Mouse (Mus musculus) T-helper 17 cell (primary cell): ENCODE measurements around the gene Frmd4b.

Source experiments
- in situ Hi-C, 2 experiments: fragments of 300-600 bp; cut with MboI, MseI; formaldehyde crosslinking; loops; 1 replicate in 1 of 2; 2 replicates in 1 of 2; pipeline ENCODE4 v1.15.1; 2025; ENCODE audit warnings: high pct_unique_total_duplicates in 2 of 2

The Frmd4b gene

DNA sequence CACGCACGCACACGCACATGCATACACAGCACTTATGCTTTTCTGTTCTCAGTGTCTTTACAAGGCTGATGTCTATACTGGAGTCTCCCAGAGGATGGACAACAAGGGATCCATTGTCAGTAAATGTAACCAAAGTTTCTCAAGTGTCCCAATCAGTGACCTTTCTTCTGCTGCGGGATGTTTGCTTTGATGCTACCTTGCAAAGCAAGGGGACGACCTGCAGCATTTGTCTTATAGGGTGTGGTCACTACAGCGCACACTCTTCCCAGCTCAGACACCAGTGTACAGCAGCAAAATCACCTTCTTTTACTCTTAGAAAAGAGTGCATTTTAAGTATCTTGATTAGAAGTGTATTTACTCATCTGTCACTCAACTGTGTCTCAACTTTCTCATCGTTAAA lies 35.4 kb downstream of the Frmd4b start:
- in situ Hi-C loops, result loop anchor here in 1 of 2 experiments (10.0 kb wide), 1 partner anchor 1233 kb away; no protein-coding TSS in a partner anchor

- in situ Hi-C loops, result loop anchor here in 1 of 2 experiments (10.0 kb wide), 1 partner anchor 1234 kb away; no protein-coding TSS in a partner anchor
Observed at GRCm38 (mm10) chr6:97580479-97581030, 36.8 kb downstream of the Frmd4b start.

DNA sequence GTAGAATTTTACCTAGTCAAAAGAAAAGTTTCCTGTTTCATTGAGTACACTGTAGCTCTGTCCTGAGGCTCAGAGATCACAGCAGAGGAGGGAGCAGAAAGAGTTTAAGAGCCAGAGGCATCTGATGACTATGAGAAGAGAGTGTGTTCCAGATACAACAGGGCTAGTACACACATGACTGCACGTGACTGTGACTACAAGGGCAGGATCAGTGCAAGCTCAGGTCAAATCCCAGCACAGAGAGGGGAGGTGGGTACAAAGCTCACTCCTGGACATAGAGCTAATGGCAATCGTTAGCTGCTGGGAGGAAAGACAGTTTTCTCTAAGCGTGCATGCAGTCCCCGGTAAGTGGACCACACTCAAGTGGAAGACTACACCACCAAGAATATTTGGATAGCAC lies 37.6 kb downstream of the Frmd4b start:
- in situ Hi-C loops, result loop anchor here in 1 of 2 experiments (10.0 kb wide), 1 partner anchor 1235 kb away; no protein-coding TSS in a partner anchor

- in situ Hi-C loops, result no loop called here
Observed at GRCm38 (mm10) chr6:97578210-97578609, 39.1 kb downstream of the Frmd4b start.

DNA sequence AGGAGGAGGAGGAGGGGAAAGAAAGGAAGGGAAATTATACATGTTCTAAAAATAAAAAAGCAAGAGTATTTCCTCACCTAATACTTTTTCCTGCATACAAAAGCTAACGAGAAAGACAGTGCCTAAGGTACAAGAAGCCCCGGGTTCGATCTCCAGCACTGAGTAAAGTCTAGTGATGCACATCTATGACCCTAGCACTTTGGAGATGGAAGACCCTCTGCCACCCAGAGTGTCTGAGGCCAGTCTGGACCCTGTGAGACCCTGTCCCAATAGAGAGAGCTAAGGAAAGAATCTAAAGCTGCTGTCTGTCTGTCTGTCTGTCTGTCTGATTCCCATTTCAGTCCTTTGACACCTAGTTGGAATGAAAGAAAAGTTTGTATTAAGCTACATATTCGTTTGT lies 40.0 kb downstream of the Frmd4b start:
- in situ Hi-C loops, result no loop called here

GRCm38 (mm10) chr6:97576565-97577346 lies 40.6 kb downstream of the Frmd4b start:
- in situ Hi-C loops, result no loop called here

GRCm38 (mm10) chr6:97576096-97576495 lies 41.2 kb downstream of the Frmd4b start:
- in situ Hi-C loops, result no loop called here

GRCm38 (mm10) chr6:97574973-97575372 lies 42.4 kb downstream of the Frmd4b start:
- in situ Hi-C loops, result no loop called here

- in situ Hi-C loops, result no loop called here
Observed at GRCm38 (mm10) chr6:97572226-97572625, 45.1 kb downstream of the Frmd4b start.

GRCm38 (mm10) chr6:97568538-97568937 lies 48.8 kb downstream of the Frmd4b start:
- in situ Hi-C loops, result no loop called here

GRCm38 (mm10) chr6:97566746-97567145 lies 50.6 kb downstream of the Frmd4b start:
- in situ Hi-C loops, result no loop called here

DNA sequence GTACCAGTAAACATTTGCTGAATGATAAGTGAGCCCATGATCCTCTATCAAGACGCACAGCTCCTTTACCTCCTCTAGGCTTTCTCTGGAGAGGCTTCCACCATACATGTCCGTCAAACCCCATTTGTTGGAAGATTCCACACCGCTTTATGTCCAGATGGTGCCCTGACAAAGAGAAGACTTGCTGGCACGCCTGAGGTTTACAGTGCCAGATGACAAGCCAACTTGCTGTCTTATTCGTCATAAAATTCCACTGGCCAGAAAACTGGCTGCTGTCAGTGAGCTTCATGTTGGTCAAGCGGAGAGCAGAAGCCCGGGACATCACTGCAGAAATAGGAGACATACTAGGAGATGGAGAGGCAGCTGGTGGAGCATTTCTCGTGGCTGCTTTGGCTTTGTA lies 60.2 kb downstream of the Frmd4b start:
- in situ Hi-C loops, result no loop called here

DNA sequence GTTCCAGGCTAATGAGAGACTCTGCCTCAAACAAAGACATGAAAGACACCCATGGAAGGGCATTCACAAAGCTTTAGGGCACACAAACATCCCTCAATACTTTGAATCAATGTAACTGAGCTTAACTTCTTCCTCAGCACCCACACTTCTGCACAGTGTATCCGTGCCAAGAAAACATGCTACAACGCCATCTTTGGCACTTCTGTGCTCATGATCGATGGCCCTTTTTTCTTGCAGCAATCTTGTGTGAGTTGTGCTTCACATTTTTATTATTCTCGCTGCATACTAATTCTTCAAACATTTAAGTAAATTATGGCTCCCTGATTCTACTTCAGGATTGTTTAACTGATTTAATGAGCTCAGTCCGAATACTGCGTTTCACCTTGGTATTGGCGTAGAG lies 61.7 kb downstream of the Frmd4b start:
- in situ Hi-C loops, result no loop called here

GRCm38 (mm10) chr6:97553431-97553830 lies 63.9 kb downstream of the Frmd4b start:
- in situ Hi-C loops, result no loop called here

- in situ Hi-C loops, result no loop called here
Observed at GRCm38 (mm10) chr6:97552573-97552972, 64.8 kb downstream of the Frmd4b start.

DNA sequence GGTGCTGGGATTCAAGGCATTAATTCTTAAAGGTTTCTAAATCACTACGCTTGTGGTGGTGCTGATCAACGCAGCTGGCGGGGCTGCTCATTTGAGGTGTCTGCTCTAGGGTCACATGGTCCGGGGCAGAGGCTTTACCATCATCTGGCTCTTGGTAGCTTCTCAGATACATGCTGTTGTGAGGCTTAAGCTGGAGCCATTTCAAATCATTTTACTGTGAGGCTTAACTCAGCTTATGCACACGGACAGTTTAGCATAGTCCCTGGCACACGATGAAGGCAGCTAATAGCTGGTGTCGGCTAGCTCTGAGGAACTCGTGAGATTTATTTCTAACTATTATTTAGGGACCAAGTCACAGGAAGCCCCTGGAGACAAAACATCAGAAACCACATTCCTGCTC lies 65.5 kb downstream of the Frmd4b start:
- in situ Hi-C loops, result no loop called here

GRCm38 (mm10) chr6:97551161-97551560 lies 66.2 kb downstream of the Frmd4b start:
- in situ Hi-C loops, result no loop called here

DNA sequence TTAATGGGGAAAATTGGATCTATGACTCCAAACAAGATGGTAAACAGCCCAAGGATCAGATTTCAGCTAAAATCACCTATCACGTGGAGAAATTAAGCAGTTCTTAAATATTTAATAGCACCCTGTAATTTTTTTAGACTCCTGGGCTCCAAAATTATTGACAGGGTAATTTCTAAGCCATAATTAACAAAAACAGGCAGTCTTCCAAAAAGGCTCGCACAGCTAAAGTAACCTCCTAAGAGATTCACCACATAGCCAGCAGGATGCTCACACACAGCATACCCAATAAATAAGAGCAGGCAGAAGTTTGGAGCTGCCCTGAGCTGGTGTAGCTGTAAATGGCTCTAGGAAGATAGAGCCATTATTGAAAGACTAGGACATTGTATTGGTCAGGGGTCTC lies 76.9 kb downstream of the Frmd4b start:
- in situ Hi-C loops, result loop anchor here in 1 of 2 experiments (10.0 kb wide), 1 partner anchor 194 kb away; no protein-coding TSS in a partner anchor

- in situ Hi-C loops, result no loop called here
Observed at GRCm38 (mm10) chr6:97535763-97536445, 81.4 kb downstream of the Frmd4b start.

DNA sequence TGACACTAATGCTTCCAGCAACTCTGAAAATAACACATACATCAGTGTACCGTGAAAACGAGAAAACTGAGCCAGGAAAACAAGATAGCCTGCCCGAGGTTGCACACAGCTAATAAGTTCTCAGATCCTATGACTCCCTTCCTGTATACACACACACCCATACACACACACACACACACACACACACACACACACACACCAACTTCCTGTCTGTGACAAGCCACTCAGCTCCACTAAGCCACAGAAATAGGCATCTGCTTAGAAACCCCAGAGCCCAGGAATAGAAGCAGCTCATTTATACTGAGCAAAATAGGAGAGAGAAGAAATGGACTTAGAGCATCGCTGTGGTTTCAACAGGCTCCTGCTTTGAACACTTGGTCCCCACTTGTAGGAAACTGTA lies 86.3 kb downstream of the Frmd4b start:
- in situ Hi-C loops, result loop anchor here in 1 of 2 experiments (5.0 kb wide), 1 partner anchor 206 kb away; no protein-coding TSS in a partner anchor

DNA sequence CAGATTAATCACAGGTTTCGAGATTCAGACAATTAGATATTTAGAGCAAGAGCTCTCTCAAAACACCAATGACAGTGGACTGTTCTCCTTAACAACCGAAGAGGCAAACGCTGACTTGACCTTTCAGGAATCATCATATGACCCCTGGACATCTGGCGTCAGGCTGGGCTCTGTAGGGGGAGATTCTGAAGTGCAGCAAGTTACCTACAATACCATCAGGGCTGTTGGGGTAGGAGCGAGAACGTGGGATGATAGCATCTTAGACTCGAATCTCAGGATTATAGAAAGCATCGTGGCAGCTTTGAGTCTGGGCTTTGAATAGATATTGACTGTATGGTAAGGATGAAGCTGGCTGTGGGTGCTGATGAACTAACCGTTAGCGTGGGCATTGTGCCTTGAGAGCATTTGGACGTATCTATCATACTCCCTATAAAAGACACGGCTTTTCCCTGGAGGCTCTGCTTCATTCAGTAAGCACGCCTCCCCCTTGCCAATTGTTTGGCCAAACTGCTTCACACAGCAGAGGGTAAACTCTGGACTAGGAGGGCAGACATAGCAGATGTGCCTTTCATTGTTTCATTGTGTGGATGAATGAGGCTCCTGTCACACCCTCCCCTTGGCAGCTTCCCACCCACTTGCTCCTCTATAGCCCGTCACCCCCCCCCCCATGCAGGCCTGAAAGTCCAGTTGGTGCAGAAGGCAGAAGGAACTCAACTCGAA lies 88.2 kb downstream of the Frmd4b start:
- in situ Hi-C loops, result no loop called here

- in situ Hi-C loops, result no loop called here
Observed at GRCm38 (mm10) chr6:97526092-97526491, 91.2 kb downstream of the Frmd4b start.
